Mouse (Mus musculus) G1E-ER4 (cell line): ENCODE data around the gene Nudt13. TPM values are rescaled to one million over a fixed set of nuclear protein-coding genes. Genes with fewer than 3 reads are reported as not detected.

Source experiments
- GATA1 ChIP-seq: IDR thresholded peaks from one replicate; pipeline ENCODE4 v1.8.0; 2012; ENCODE audit warnings: low read length, inconsistent platforms
- polyA plus RNA-seq: library from polyadenylated mRNA; stranded (reverse); fragments of >175 nt; gene quantifications from 2 replicates; pipeline ENCODE4 v1.2.3, GENCODE M21; 2012

Nudt13 gene
- polyA plus RNA-seq = 0.41 and 0.73 TPM in 2 replicates

DNA sequence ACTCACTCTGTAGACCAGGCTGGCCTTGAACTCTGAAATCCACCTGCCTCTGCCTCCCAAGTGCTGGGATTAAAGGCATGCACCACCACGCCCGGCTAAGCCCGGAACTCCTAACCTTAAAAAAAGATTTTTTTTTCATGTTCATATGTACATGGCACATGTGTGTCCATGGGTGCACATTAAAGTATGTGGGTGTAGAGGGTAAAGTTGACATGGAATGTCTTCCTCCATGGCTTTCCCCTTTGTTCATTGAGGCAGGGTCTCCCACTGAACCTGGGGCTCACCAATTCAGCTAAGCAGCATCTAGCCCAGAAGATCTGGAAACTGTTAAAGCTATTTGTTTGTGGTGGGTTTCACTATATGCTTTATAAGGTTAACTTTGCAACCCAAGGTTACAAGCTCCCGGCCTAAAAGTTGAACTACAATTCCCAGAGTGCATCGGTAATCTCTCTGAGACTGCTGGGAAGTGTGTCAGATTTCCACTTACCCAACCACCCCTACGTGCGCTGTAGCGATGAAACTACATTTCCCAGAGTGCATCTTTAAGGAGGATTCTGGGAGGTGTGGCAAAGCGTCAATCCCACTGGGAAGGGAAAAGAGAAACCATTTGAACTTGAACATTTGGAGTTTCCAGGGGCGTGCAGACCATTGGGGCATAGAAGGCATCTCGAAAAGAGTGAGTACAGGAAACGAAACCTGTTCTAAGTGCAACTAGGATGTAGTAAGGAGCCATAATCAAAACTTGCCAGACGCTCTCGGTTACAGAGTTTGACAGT lies at the start of gene Nudt13:
Gene Nudt13, plus strand, starts transcription at position 581 of the 776 bp plus-strand sequence.
- no peak for TF ChIP-seq GATA1

DNA sequence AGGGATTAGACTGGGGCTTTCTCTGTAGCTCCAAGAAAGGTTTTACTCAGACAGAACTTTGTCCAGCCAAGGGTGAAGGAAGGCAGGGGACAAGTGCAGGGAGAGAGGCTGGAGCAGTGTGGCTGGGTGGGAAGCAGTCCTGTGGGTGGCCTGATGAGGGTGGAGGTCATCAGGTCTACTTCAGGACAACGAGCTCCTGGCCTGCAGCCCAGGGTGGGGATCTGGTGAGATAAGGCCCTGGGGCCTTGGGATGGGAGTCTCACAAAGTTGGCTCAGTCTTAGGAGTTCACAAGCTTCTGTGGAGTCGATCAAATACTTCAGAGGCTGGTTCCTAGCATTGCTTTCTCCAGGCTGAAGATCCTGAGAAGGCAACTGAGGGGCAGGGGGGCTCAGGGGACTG lies 49.2 kb upstream of the Nudt13 start:
- TF ChIP-seq GATA1 = no peak

DNA sequence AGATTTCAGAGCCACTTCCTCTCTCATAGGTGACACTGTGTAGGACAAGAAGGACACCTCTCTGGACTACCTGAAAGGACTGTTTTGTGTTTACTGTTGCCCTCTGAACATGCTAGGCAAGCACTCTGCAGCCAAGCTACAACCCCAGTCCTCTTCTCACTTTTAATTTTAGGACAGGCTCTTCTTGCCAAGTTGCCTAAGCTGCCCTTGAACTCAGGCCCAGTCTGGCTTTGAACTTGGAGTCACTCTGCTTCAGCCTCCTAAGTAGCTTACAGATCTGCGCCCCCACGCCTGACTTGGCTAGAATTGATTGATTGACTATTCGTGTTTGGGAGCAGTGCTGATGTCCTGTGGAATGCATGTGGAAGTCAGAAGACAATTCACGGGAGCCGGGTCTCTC lies 48.6 kb upstream of the Nudt13 start:
- no peak for TF ChIP-seq GATA1

DNA sequence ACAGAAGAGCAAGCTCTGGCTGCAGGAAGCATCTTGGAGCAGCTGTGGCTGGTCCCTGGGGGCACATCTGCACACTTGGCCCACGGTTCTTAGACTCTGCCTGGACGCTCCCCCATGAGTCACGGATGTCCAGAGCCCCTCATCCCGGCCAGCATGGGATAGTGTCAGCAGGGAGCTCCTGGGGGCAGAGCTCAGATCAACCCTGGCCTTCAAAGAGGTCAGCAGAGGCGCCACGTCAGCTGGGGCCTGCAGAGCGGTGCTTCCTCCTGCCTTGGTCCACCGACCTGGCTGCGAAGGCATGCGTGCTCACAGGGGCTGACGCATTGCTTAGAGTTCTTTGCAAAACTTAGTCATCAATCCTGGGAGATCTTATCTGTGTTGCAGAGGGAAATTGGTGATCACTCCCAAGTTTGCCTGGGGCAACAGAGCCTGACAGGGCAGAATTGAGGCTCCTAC lies 47.7 kb upstream of the Nudt13 start:
- TF ChIP-seq GATA1 = no peak

DNA sequence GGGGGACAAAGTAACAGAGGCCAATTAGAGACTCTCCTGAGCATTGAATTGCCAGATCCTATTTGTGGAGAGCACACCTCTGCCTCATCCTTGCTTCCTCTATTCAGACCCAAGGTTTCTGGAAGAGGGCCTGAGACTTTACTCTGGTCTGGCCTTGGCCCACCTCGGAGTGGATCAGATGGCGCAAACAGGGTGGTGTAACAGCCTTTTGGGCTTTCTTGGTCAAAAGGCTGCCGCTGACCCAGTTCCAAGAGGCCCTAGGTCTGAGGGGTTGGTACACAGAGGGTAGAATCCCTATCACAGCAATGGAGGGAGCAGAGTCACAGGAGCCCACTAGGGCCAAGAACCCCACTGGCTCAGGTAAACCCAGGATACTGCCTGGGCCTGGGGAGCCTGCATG lies 46.5 kb upstream of the Nudt13 start:
- TF ChIP-seq GATA1 = no peak

DNA sequence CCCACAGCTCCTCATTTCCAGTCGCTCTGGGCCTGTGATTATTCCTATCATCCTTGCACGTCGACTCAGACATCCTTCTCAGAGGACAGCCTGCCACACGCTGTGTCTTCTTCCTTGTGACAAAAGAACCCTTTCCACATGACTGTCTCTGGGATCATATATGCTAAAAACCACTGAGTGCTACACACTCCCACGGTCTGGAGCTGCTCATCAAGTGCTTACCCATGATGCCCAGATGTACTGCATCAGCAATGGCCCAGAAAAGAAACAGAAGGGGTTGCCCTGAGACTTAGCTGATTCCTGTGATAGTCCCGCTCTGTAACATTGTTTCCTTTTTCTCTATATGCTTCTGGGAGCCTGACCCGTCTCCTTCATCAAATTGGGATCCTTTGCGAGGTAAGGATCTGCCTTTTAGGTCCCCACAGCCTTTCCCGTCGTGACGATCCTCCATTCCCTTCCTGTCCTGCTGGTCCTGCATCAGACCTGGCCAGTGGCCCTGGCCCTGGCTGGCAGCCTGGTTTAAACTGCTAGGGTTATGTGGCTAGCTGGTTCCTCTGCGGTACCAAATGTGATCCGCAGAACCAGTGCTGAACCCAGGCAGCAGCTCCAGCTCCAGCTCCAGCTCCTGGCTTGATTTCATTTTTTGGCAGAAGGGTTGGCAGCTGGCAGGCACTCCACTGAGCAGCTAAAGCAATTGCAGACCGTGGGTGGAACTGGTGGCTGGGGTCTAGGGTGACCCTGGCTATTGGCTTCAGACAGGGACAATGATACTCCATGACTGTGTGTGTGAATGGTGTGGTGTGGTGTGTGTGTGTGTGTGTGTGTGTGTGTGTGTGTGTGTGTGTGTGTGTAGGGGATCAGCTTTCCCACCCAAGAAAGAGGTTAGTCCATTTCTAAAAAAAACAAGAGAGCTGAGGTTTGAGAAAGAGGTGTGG lies 44.0 kb upstream of the Nudt13 start:
- TF ChIP-seq GATA1 = no peak

DNA sequence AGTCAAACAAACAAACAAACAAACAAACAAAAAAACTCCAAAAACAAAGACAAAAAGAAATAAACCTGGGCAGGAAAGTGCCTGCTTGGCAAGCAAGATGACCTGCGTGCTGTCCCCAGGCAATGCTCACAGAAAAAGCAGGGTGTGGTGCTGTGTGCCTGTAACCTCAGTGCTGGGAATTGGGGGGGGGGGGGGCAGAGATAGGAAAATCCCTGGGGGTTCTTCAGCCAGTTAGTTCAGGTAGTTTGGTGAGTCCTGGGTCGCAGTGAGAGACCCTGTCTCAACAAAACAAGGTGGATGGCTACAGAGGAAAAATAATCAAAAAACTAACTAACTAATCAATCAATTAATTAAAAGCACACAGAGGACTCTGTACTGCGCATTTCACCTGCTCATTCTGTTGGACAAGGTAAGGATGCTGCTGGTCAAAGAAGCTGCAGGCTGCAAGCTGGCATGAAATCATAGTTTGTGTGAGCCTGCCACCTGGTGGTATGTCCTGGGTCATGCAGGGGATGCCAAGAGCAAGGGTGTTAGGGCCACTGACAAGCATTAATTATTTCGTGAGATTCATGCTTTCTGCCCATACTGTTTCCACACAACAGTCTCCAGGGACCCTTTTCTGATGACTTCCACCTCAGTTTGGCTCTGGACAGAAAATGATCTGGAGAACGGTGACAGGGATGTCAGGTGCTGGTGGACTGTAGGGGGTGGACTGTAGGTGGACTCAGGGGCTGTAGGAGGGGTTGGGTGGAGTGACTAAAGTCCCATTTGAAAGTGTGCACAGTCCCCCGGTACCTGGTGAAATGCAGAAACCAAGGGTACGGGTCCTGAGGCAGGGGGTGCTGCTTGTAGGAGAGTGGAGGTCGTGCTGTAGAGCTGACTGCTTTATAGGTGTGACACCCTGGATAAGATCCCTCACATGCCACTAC lies 36.0 kb upstream of the Nudt13 start:
- TF ChIP-seq GATA1 = no peak

DNA sequence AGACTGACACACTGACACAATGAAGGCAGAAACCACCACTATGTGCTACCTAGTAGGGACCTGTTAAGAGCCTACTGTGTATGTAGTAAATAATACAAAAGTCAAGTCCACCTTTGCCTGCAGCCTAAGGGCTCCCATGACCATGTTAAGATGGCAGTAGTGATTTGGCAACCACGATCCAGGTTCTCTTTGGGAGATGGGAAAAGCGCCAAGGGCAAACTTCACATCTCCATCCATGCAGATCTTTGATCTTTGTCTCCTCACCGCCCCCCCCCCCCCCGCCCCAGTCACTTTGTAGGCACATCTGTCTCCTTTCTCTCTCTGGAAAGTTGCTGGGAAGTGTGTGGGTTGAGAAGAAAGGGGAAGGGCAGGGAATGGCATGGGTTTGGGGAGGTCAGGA lies 32.2 kb upstream of the Nudt13 start:
- no peak for TF ChIP-seq GATA1

DNA sequence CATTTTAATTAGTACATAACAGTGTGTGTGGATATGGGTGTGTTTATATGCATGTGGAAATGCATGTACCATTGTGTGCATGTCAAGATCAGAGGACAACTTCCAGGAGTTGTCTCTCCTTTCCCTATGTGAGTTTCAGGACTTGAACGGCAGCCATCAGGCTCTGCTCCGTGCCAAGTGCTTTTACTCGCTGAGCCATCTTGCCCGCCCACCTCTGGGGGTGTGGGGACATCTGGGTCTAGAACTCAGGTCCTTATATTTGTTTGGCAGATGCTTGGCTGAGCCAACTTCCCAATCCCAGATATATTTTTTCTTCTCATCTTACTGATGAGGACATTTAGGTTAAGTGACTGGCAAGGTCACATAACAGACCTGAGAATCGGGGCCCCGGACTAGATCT lies 26.1 kb upstream of the Nudt13 start:
- no peak for TF ChIP-seq GATA1

DNA sequence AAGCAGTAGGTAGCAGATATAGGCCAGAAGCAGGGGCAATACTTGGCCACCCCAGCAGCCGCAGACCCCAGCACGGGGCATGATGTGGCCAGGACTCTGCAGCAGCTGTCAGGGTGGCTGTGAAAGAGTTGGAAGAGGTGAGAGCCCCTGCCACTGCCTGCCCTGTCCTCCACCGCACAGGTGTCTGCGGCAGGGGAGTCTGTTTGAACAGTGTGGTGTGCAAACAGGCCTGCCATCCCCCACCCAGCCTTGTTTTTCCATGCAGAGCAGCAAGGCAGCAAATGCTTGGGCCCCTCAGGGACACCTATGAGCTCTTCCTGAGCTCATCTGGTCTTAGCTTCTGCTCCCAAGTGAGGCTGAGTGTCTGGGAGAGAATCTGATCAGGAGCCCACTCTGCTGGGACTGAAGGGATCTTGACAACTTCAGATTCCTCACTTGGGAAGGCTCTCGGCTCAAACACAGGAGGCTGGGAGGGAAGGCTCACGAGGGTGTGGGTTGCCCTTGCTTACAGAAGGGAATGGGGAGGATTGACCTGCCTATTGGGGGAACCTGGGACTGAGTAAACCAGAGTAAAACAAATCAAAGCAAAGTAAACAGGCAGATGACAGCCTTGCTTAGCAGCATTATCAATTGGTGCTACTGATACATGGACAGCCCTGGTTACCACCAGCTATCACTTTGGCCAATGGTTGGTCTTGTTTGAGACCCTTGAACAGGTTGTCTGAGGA lies 25.3 kb upstream of the Nudt13 start, which contains the start of gene Kcnk16:
Gene Kcnk16, minus strand, starts transcription at position 118 of the 728 bp plus-strand sequence.
- no peak for TF ChIP-seq GATA1

DNA sequence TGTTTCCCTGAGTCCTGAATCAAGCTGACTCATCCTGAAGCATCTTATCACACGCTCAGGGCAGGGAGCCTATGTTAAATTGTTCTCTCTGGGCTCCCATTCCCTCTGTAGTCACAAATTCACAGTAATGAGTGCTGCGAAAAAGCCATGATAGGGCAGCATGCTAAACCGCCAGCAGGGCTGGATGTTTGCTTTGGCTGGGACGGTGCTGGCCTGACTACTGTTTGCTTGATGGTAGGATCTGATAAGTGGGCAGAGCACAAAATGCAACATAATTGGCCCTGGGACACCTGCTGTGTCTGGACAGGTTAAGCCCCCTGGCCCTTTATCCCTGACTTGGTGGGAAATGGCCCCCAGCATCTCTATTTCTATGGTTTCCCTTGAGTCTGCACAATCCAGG lies 3.1 kb upstream of the Nudt13 start:
- no peak for TF ChIP-seq GATA1

DNA sequence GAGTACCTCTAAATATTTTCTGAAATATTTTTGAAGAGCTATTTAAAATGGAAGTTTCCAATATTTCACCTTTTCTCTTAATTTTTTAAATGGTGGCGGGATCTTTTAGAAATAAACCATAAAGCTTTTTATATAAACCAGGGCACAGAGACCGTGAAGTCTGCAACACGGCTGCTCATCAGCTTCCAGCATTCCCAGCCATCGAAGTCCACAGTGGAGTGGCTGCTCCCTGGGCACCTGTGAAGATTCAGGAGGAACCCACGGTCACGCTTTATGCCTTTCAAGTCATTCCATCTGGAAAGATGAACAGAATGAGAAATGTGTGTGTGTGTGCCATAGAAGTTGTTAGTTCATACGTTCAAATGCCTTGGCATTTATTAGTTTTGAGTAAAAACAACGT lies 450 bp downstream of the Nudt13 start:
- TF ChIP-seq GATA1 = no peak

DNA sequence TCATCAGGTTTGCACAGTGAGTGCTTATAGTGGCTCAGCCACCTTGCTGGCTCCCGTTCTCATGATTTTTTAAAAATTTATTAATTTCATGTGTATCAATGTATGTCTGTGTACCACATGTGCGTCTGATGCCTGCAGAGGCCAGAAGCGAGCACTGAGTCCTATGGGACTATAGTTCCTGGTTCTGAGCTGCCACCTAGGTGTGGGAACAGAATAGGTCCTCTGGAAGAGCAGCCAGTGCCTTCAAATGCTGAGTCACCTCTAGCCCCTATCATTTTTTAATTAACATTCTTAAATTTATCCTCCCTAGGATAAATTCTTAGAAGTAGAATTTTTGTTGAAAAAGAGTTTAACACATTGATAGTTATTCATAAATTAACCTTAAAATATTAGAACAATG lies 3.1 kb downstream of the Nudt13 start:
- no peak for TF ChIP-seq GATA1

DNA sequence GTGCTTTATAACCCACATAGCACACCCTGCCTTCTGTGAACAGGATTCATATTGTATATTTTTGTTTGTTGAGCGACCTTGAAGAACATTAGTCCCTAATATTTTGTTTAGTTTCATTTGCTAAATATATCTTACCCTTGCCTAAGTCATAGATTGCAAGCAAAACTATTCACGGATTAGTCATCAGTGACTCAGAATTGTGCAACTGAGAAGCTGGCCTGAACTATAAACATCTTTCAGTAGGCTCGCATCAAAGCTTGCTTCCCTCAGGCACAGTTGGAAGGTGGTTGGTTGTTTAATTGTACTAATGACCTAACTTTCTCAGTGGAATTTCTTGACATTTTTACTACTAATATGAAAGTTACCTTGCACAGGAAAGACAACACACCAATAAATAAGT lies 3.6 kb downstream of the Nudt13 start:
- no peak for TF ChIP-seq GATA1

DNA sequence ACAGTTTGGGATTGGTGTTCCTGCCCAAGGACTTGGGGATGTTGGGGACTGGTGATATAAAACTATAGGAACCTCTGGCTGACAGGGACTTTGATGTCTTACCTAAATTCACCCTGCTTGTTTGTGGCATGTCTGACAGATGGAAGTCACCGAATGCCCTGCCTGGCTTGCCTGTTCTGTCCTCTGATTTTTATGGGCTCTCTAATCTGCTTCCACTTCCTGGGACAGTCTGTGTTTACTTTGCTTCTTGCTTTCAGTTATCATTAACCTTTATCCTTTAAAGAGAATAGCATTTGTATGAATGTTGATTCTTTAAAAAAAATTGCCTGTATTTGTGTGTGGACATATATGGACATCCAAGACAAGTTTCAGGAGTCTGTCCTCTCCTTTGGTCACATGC lies 20.6 kb downstream of the Nudt13 start:
- no peak for TF ChIP-seq GATA1
